Mouse (Mus musculus) embryonic fibroblast, embryonic 13.5 days (primary cell): ENCODE data around the gene Hypm.

Experiments
- CTCF ChIP-seq: IDR thresholded peaks from 2 replicates; pipeline ENCODE4 v1.5.1; 2011; ENCODE audit warnings: mild to moderate bottlenecking, control low read depth, low read length, moderate library complexity, borderline replicate concordance; ENCODE audit not compliant: insufficient read depth
- POLR2A ChIP-seq: IDR thresholded peaks from 2 replicates; pipeline ENCODE4 v1.6.1; 2011; ENCODE audit warnings: low read depth, mild to moderate bottlenecking, control low read depth, low read length, moderate library complexity

- TF ChIP-seq CTCF (no peak), POLR2A (no peak)
Observed at GRCm38 (mm10) chrX:9834779-9835178, 11.9 kb upstream of the Hypm start.
